Mouse (Mus musculus) midbrain, embryonic 11.5 days (tissue): Measurements from ENCODE around the gene Ggnbp2. TPM values are rescaled to one million over a fixed set of nuclear protein-coding genes. Genes with fewer than 3 reads are reported as not detected.

Experiments used
- ATAC-seq: fragments of 200-750 bp; cut with Nextera tagmentation; 2 replicates; pipeline ENCODE4 v1.8.0; 2017; ENCODE audit warnings: moderate TSS enrichment, moderate library complexity; ENCODE audit not compliant: low FRiP score
- DNase-seq: peaks from one replicate; pipeline ENCODE4 v3.0.0; 2015; ENCODE audit warnings: low spot score; ENCODE audit errors: missing footprints
- H3K27ac ChIP-seq: fragments of 300-500 bp; sonication (generic); 2 replicates; pipeline ENCODE4 v1.5.1; 2014; ENCODE audit warnings: low read depth, low read length
- H3K27me3 ChIP-seq: fragments of 300-500 bp; sonication (generic); 2 replicates; pipeline ENCODE4 v1.6.1; 2014; ENCODE audit warnings: mild to moderate bottlenecking, low read length, moderate library complexity, mixed read lengths; ENCODE audit not compliant: control insufficient read depth, insufficient read depth
- H3K36me3 ChIP-seq: fragments of 300-500 bp; sonication (generic); 2 replicates; pipeline ENCODE4 v1.6.1; 2014; ENCODE audit warnings: mild to moderate bottlenecking, low read length, moderate library complexity, mixed read lengths; ENCODE audit not compliant: control insufficient read depth, insufficient read depth
- H3K4me1 ChIP-seq: fragments of 300-500 bp; sonication (generic); 2 replicates; pipeline ENCODE4 v1.6.1; 2014; ENCODE audit warnings: low read length; ENCODE audit not compliant: control insufficient read depth, insufficient read depth
- H3K4me2 ChIP-seq: fragments of 300-500 bp; sonication (generic); 2 replicates; pipeline ENCODE4 v1.6.1; 2014; ENCODE audit warnings: mild to moderate bottlenecking, moderate library complexity
- H3K4me3 ChIP-seq: fragments of 300-500 bp; sonication (generic); 2 replicates; pipeline ENCODE4 v1.5.1; 2014; ENCODE audit warnings: low read depth, low read length
- H3K9ac ChIP-seq: fragments of 300-500 bp; sonication (generic); 2 replicates; pipeline ENCODE4 v1.6.1; 2014; ENCODE audit warnings: low read length
- H3K9me3 ChIP-seq: fragments of 300-500 bp; sonication (generic); 2 replicates; pipeline ENCODE4 v1.6.1; 2016; ENCODE audit warnings: low read length; ENCODE audit not compliant: control insufficient read depth
- WGBS: fragments of 180-500 bp; shearing (Covaris S2); extraction: QIAGEN DNeasy Blood & Tissue Kit; methylation state at CpG from one replicate; pipeline ENCODE4 v1.1.7; 2014; 5-methylcytosine and 5-hydroxymethylcytosine counted together
- polyA plus RNA-seq: library from polyadenylated mRNA; unstranded; fragments of >200 nt; fragmentation: Nextera tagmentation; extraction: Ambion mirVana; gene quantifications from 2 replicates; pipeline ENCODE4 v1.2.1, GENCODE M21; 2014

Gene Ggnbp2
- polyA plus RNA-seq, 1 experiment from 2014 or later, result 71.0 TPM

GRCm38 (mm10) chr11:84871548-84872069 lies 992 bp upstream of the Ggnbp2 start:
- 81% methylated on average over 4 of the region's 4 CpGs for WGBS
- Histone ChIP-seq H3K36me3 (no peaks in the 10 kb centered on the region), H3K9ac (peak overlapping the region; percentile 84), H3K27ac (peak overlapping the region; percentile 98; the same call in 1 of the 2 replicates), H3K4me1 (peaks cover 11% of the 10 kb centered on the region), H3K4me2 (peak overlapping the region; percentile 71), H3K4me3 (peak overlapping the region; percentile 77), H3K27me3 (no peaks in the 10 kb centered on the region), H3K9me3 (no peaks in the 10 kb centered on the region)
- ATAC-seq (no peak), DNase-seq (peak; percentile 77)

- Histone ChIP-seq H3K27me3 (no peaks in the 10 kb centered on the region), H3K36me3 (no peaks in the 10 kb centered on the region), H3K4me2 (peak overlapping the region; percentile 71), H3K9me3 (no peaks in the 10 kb centered on the region), H3K9ac (peak overlapping the region; percentile 84), H3K4me1 (peaks cover 11% of the 10 kb centered on the region), H3K27ac (peak overlapping the region; percentile 98), H3K4me3 (peak overlapping the region; percentile 77)
- DNase-seq (no peak), ATAC-seq (no peak; the same call in 1 of the 2 replicates)
- WGBS, result 1% methylated on average over 10 of the region's 10 CpGs
Observed at GRCm38 (mm10) chr11:84871046-84871445, 429 bp upstream of the Ggnbp2 start.

- ATAC-seq (peak; percentile 83), DNase-seq (peak; percentile 99)
- H3K36me3 ChIP-seq, result no peaks in the 10 kb centered on the region
- peak overlapping the region; percentile 95 for H3K27ac ChIP-seq
- peak overlapping the region; percentile 60 for H3K4me2 ChIP-seq
- H3K4me3 ChIP-seq, result peak overlapping the region; percentile 77
- H3K27me3 ChIP-seq, result no peaks in the 10 kb centered on the region
- H3K9me3 ChIP-seq, result no peaks in the 10 kb centered on the region
- peaks cover 11% of the 10 kb centered on the region for H3K4me1 ChIP-seq
- WGBS, result under 1% methylated on average over 58 of the region's 61 CpGs
- peak overlapping the region; percentile 86 for H3K9ac ChIP-seq
Observed at GRCm38 (mm10) chr11:84869537-84870232, 932 bp downstream of the Ggnbp2 start.

- no peak for ATAC-seq
- peak; percentile 81 for DNase-seq
- Histone ChIP-seq H3K9ac (peak overlapping the region; percentile 86), H3K4me2 (peak overlapping the region; percentile 60), H3K4me1 (peaks cover 11% of the 10 kb centered on the region), H3K9me3 (no peaks in the 10 kb centered on the region), H3K36me3 (no peaks in the 10 kb centered on the region), H3K27ac (no peak overlapping the region), H3K27me3 (no peaks in the 10 kb centered on the region), H3K4me3 (peak overlapping the region; percentile 77)
- 19% methylated on average over 7 of the region's 7 CpGs for WGBS
Observed at GRCm38 (mm10) chr11:84868786-84869259, 1.8 kb downstream of the Ggnbp2 start.

GRCm38 (mm10) chr11:84867586-84867985 lies 3.0 kb downstream of the Ggnbp2 start:
- WGBS, result 89% methylated on average over 2 of the region's 2 CpGs
- Histone ChIP-seq H3K9ac (no peak overlapping the region), H3K4me1 (peaks cover 11% of the 10 kb centered on the region), H3K27ac (no peak overlapping the region), H3K4me2 (no peak overlapping the region), H3K4me3 (no peak overlapping the region), H3K9me3 (no peaks in the 10 kb centered on the region), H3K36me3 (no peaks in the 10 kb centered on the region), H3K27me3 (no peaks in the 10 kb centered on the region)
- DNase-seq (peak; percentile 44), ATAC-seq (no peak)

GRCm38 (mm10) chr11:84865268-84865667 lies 5.3 kb downstream of the Ggnbp2 start:
- Histone ChIP-seq H3K4me1 (peaks cover 11% of the 10 kb centered on the region), H3K27ac (no peak overlapping the region), H3K4me3 (no peak overlapping the region), H3K9ac (no peak overlapping the region), H3K9me3 (no peaks in the 10 kb centered on the region), H3K36me3 (no peaks in the 10 kb centered on the region), H3K27me3 (no peaks in the 10 kb centered on the region), H3K4me2 (no peak overlapping the region)
- no peak for DNase-seq
- 75% methylated on average over 2 of the region's 2 CpGs for WGBS
- ATAC-seq, result no peak

GRCm38 (mm10) chr11:84855285-84855684 lies 15.3 kb downstream of the Ggnbp2 start:
- ATAC-seq (no peak), DNase-seq (no peak)
- no peaks in the 10 kb centered on the region for H3K9me3 ChIP-seq
- no peaks in the 10 kb centered on the region for H3K27me3 ChIP-seq
- no peak overlapping the region for H3K9ac ChIP-seq
- no peaks in the 10 kb centered on the region for H3K4me1 ChIP-seq
- H3K4me3 ChIP-seq, result no peak overlapping the region
- WGBS, result 94% methylated on average over 6 of the region's 6 CpGs
- H3K36me3 ChIP-seq, result peaks cover 10% of the 10 kb centered on the region
- H3K4me2 ChIP-seq, result no peak overlapping the region
- H3K27ac ChIP-seq, result no peak overlapping the region

- H3K4me1 ChIP-seq, result no peaks in the 10 kb centered on the region
- H3K27ac ChIP-seq, result no peak overlapping the region
- H3K27me3 ChIP-seq, result no peaks in the 10 kb centered on the region
- H3K36me3 ChIP-seq, result peaks cover 7% of the 10 kb centered on the region; the same call in 1 of the 2 replicates
- DNase-seq (peak; percentile 72), ATAC-seq (no peak)
- H3K4me2 ChIP-seq, result no peak overlapping the region
- no peak overlapping the region for H3K4me3 ChIP-seq
- no peaks in the 10 kb centered on the region for H3K9me3 ChIP-seq
- no peak overlapping the region for H3K9ac ChIP-seq
- 92% methylated on average over 7 of the region's 7 CpGs for WGBS
Observed at GRCm38 (mm10) chr11:84847475-84848090, 23.0 kb downstream of the Ggnbp2 start.
